Mouse (Mus musculus) forebrain, embryonic 15.5 days (tissue): ENCODE measurements around the gene Alg5. TPM values are rescaled to one million over a fixed set of nuclear protein-coding genes. Genes with fewer than 3 reads are reported as not detected.

Experiments used
- ATAC-seq: fragments of 200-750 bp; cut with Nextera tagmentation; replicated peaks from 2 replicates; pipeline ENCODE4 v1.8.0; 2017; ENCODE audit warnings: mild to moderate bottlenecking, moderate TSS enrichment, moderate library complexity
- H3K27ac ChIP-seq: fragments of 300-500 bp; sonication (generic); replicated peaks from 2 replicates; pipeline ENCODE4 v1.5.1; 2015; ENCODE audit warnings: mild to moderate bottlenecking, inconsistent platforms
- H3K27me3 ChIP-seq: fragments of 300-500 bp; sonication (generic); 2 replicates; pipeline ENCODE4 v1.6.1; 2015; ENCODE audit warnings: inconsistent platforms
- H3K36me3 ChIP-seq: fragments of 300-500 bp; sonication (generic); 2 replicates; pipeline ENCODE4 v1.6.1; 2015; ENCODE audit warnings: mild to moderate bottlenecking, inconsistent platforms
- H3K4me1 ChIP-seq: fragments of 300-500 bp; sonication (generic); 2 replicates; pipeline ENCODE4 v1.6.1; 2015; ENCODE audit warnings: inconsistent platforms
- H3K4me2 ChIP-seq: fragments of 300-500 bp; sonication (generic); replicated peaks from 2 replicates; pipeline ENCODE4 v1.6.1; 2015; ENCODE audit warnings: mild to moderate bottlenecking, inconsistent platforms
- H3K4me3 ChIP-seq: fragments of 300-500 bp; sonication (generic); 2 replicates; pipeline ENCODE4 v1.5.1; 2015; ENCODE audit warnings: mild to moderate bottlenecking, inconsistent platforms
- H3K9ac ChIP-seq: fragments of 300-500 bp; sonication (generic); replicated peaks from 2 replicates; pipeline ENCODE4 v1.6.1; 2015; ENCODE audit warnings: mild to moderate bottlenecking, inconsistent platforms
- H3K9me3 ChIP-seq: fragments of 300-500 bp; sonication (generic); 2 replicates; pipeline ENCODE4 v1.6.1; 2016; ENCODE audit warnings: inconsistent platforms
- WGBS: fragments of 180-500 bp; shearing (Covaris S2); methylation state at CpG from one replicate; pipeline ENCODE4 v1.1.7; 2015; ENCODE audit warnings: mixed read lengths; 5-methylcytosine and 5-hydroxymethylcytosine counted together
- polyA plus RNA-seq: library from polyadenylated mRNA; unstranded; fragments of >200 nt; fragmentation: Nextera tagmentation; extraction: Ambion mirVana; gene quantifications from 2 replicates; pipeline ENCODE4 v1.2.1, GENCODE M21; 2015

The Alg5 gene
- polyA plus RNA-seq, 1 experiment from 2014 or later, result 51.6 TPM

- H3K9me3 ChIP-seq, result no peaks in the 10 kb centered on the region
- H3K36me3 ChIP-seq, result peaks cover 49% of the 10 kb centered on the region
- no peak overlapping the region for H3K4me2 ChIP-seq
- 90% methylated on average over 10 of the region's 10 CpGs for WGBS
- ATAC-seq, result no peak
- no peak overlapping the region for H3K27ac ChIP-seq
- H3K27me3 ChIP-seq, result no peaks in the 10 kb centered on the region
- no peak overlapping the region for H3K4me3 ChIP-seq
- no peak overlapping the region for H3K9ac ChIP-seq
- H3K4me1 ChIP-seq, result no peaks in the 10 kb centered on the region
These were observed 11.4 kb upstream of the Alg5 start for GRCm38 (mm10) chr3:54723741-54724500.

DNA sequence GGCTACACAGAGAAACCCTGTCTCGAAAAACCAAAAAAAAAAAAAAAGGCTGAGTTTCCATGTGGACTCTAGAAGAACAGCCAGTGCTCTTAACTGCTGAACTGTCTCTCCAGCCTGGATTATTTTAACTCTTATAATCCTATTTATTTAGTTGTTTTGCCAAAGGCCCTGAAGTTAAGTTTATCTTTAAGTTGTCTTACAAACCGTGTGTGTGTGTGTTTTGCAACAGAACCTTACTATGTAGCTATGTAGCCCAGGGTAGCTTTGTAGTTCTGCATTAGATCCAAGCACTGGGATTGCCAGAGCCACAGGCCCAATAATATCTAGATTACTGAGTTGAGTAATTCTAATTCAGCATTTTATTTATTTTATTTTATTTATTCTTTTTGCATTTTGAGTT, 10.0 kb upstream of the Alg5 start:
- no peak overlapping the region for H3K27ac ChIP-seq
- no peak overlapping the region for H3K9ac ChIP-seq
- no peak for ATAC-seq
- no peaks in the 10 kb centered on the region for H3K4me1 ChIP-seq
- no peak overlapping the region for H3K4me2 ChIP-seq
- peaks cover 58% of the 10 kb centered on the region for H3K36me3 ChIP-seq
- H3K4me3 ChIP-seq, result no peak overlapping the region
- no peaks in the 10 kb centered on the region for H3K9me3 ChIP-seq
- H3K27me3 ChIP-seq, result no peaks in the 10 kb centered on the region
- WGBS, result 90% methylated on average over 2 of the region's 2 CpGs

DNA sequence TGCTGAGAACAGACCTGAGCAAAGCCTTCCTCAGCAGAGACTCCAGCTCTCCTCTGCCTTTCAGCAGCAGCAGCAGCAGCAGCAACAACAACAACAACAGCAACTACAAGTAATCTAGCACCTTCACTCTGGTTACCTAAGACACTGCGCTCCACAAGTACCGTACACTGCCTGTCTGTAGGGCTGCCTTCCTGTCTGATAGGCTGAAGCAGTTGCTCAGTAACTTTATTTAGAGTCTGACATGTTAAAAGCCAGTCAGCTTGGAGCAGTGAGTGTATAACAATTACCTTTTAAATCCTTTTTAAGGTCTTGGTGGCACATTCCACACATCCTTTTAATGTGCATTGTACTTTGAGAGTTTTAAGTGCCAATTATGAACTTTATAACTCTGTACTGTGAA, 7.8 kb upstream of the Alg5 start:
- Histone ChIP-seq H3K27ac (no peak overlapping the region), H3K36me3 (peaks cover 69% of the 10 kb centered on the region), H3K9ac (no peak overlapping the region), H3K27me3 (no peaks in the 10 kb centered on the region), H3K4me3 (no peak overlapping the region), H3K9me3 (no peaks in the 10 kb centered on the region), H3K4me1 (0 out of 2 replicates have a peak, but pooled peaks cover under 1% of the 10 kb centered on the region), H3K4me2 (no peak overlapping the region)
- ATAC-seq, result no peak
- WGBS, result 93% methylated on average over 2 of the region's 2 CpGs

DNA sequence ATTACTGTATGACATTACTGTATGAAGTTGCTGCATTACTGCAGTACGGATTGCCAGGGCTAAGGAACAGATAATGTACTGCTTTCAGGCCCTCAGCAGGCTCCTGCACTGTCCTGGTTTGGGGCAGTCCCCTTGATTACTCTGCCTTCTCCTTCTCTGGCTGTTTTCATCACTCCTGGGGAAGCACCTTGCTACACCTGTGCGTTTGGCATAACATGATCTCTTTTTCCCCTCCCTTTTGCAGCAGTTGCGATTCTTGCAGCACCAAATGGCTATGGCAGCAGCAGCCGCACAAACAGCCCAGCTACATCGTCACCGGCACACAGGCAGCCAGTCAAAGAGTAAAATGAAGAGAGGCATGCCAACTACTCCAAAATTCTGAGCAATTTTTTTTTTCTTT, 7.2 kb upstream of the Alg5 start:
- Histone ChIP-seq H3K4me3 (no peak overlapping the region), H3K4me1 (peaks cover 5% of the 10 kb centered on the region), H3K36me3 (peaks cover 73% of the 10 kb centered on the region), H3K27ac (no peak overlapping the region), H3K9me3 (no peaks in the 10 kb centered on the region), H3K4me2 (no peak overlapping the region), H3K27me3 (no peaks in the 10 kb centered on the region), H3K9ac (no peak overlapping the region)
- no peak for ATAC-seq
- 91% methylated on average over 6 of the region's 6 CpGs for WGBS

GRCm38 (mm10) chr3:54731626-54732150, 3.7 kb upstream of the Alg5 start:
- Histone ChIP-seq H3K4me3 (no peak overlapping the region), H3K4me1 (peaks cover 22% of the 10 kb centered on the region), H3K27ac (no peak overlapping the region), H3K4me2 (no peak overlapping the region), H3K9ac (no peak overlapping the region), H3K27me3 (no peaks in the 10 kb centered on the region), H3K36me3 (peaks cover 61% of the 10 kb centered on the region), H3K9me3 (no peaks in the 10 kb centered on the region)
- 90% methylated on average over 8 of the region's 8 CpGs for WGBS
- ATAC-seq, result no peak

GRCm38 (mm10) chr3:54732371-54732770, 3.0 kb upstream of the Alg5 start:
- no peak for ATAC-seq
- Histone ChIP-seq H3K9ac (no peak overlapping the region), H3K9me3 (no peaks in the 10 kb centered on the region), H3K27ac (no peak overlapping the region), H3K4me1 (peaks cover 22% of the 10 kb centered on the region), H3K27me3 (no peaks in the 10 kb centered on the region), H3K4me2 (no peak overlapping the region), H3K4me3 (no peak overlapping the region), H3K36me3 (peaks cover 54% of the 10 kb centered on the region)
- WGBS, result 95% methylated on average over 4 of the region's 4 CpGs

DNA sequence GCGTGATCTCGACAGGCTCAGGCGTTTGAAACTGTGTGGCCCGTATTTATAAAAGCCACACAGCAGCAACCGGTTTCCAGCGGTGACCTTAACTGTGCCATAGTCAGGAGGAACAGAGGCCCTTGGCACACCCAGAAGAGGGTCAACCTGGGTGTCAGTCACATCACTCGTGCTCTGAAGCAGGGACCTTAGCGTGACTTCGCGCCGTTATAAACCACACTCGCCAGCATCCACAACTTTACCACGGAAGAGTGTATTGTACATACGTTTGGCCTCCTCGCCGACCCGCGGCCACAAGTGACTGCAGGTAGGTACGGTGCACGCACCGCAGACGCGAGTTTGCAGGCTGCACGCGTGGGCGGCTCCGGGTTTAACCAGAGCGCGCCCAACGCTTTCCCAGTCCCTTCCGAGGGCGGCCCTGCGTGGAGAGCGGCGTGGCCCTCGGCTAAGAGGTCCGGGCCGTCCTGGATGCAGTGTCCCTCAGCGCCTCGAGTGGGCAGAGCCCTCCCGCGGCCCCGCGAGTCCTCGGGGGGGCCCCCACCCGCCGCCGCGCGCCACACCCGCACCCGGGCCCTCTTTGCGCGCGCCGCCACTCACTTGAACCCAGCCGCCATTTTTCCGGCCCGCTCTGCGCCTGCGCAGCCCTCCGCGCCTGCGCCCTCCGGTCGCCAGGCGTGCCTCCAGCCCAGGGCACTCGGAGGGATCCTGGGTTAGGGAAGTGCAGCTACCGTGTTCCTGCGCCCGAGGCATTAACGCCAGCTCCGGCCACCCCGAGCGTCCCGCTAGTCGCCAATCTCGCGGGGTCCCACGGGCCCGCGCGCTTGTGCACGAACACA, 710 bp upstream of the Alg5 start:
- Histone ChIP-seq H3K4me3 (peak overlapping the region; percentile 66), H3K4me1 (peaks cover 22% of the 10 kb centered on the region), H3K27ac (peak overlapping the region; percentile 98), H3K9me3 (no peaks in the 10 kb centered on the region), H3K36me3 (peaks cover 36% of the 10 kb centered on the region), H3K27me3 (no peaks in the 10 kb centered on the region), H3K9ac (peak overlapping the region; percentile 95), H3K4me2 (peak overlapping the region; percentile 55)
- WGBS, result under 1% methylated on average over 81 of the region's 84 CpGs
- peak; percentile 96 for ATAC-seq

DNA sequence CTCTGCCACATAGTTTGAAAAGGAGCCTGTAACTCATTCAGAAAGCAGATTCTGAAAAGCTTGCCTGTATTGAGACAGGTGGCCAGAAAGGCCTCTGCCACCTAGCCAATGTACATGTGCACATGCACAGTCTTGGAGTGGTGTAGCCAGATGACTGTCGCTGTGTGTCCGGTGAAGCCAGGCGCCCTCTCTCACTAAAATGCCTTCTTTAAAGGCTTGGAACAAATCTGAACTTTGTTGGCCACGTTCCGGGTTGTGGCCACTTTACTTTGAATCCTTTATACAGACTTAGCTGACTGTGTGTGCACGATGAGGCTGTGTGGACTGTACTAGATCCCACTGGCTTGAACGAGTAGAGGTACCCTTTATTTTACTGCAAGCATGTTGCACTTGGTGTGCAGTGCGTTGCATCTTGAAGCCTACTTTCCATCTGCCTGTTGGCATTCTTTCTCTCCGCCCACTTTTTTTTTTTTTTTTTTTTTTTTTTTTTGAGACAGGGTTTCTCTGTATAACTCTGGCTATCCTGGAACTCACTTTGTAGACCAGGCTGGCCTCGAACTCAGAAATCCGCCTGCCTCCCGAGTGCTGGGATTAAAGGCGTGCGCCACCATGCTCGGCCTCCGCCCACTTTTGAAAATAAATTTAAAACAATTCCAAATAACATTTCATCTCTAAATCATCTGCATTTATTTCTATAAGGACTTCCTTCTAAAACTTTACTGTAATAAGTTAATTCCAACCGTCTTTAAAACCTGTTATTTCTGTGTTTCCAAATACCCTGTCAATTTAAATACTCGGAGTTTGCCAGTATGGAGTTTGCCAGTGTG, 975 bp downstream of the Alg5 start:
- 53% methylated on average over 18 of the region's 18 CpGs for WGBS
- Histone ChIP-seq H3K9me3 (no peaks in the 10 kb centered on the region), H3K27ac (peak overlapping the region; percentile 98), H3K4me2 (peak overlapping the region; percentile 55), H3K4me1 (peaks cover 22% of the 10 kb centered on the region), H3K36me3 (peaks cover 32% of the 10 kb centered on the region), H3K4me3 (peak overlapping the region; percentile 66), H3K9ac (peak overlapping the region; percentile 95), H3K27me3 (no peaks in the 10 kb centered on the region)
- ATAC-seq, result no peak

- Histone ChIP-seq H3K27ac (no peak overlapping the region), H3K27me3 (no peaks in the 10 kb centered on the region), H3K36me3 (peaks cover 32% of the 10 kb centered on the region), H3K9me3 (no peaks in the 10 kb centered on the region), H3K4me2 (no peak overlapping the region), H3K4me1 (peaks cover 22% of the 10 kb centered on the region), H3K9ac (no peak overlapping the region), H3K4me3 (no peak overlapping the region)
- ATAC-seq, result no peak
- 97% methylated on average over 8 of the region's 8 CpGs for WGBS
These were observed 2.0 kb downstream of the Alg5 start for GRCm38 (mm10) chr3:54737317-54737716.

DNA sequence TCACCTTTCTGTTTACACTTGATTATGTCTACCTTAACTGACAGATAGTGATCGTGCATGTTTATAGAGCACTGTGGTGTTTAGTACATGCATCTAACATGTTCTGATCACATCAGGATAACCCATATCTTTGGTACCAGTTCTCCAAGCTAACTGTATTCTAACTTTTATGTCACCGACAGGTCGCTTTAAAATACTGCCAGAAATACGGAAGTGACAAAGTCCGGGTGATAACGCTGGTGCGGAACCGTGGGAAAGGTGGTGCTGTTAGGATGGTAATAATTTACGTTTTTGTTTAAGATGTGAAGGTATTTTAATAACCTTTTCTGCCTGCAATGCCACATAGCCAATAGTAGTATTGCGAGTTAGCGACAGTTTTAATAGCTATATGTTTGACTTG, 6.6 kb downstream of the Alg5 start:
- H3K9ac ChIP-seq, result no peak overlapping the region
- no peak overlapping the region for H3K27ac ChIP-seq
- no peaks in the 10 kb centered on the region for H3K4me1 ChIP-seq
- H3K36me3 ChIP-seq, result peaks cover 72% of the 10 kb centered on the region
- no peaks in the 10 kb centered on the region for H3K27me3 ChIP-seq
- no peak for ATAC-seq
- 96% methylated on average over 11 of the region's 11 CpGs for WGBS
- no peaks in the 10 kb centered on the region for H3K9me3 ChIP-seq
- no peak overlapping the region for H3K4me2 ChIP-seq
- H3K4me3 ChIP-seq, result no peak overlapping the region

DNA sequence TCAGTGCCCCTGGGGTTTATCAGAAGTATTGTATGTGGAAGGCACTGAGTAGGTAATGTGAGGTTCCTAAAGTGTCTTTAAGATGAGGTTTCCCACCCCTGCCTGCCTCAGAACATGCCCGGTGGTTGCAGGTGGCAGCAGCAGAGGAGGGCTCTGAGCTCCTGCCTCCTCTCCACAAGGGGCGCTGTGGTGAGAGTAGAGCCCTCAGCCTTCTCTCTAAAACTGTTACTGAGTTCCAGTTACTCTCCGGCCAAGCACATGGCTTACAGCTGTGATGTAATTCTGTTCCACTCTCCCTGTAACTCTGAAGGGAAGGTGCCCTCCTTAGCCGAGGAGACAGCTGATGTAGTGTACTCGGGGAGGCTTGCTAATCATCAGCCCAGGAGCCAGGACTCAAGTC, 10.5 kb downstream of the Alg5 start:
- no peak for ATAC-seq
- H3K27ac ChIP-seq, result no peak overlapping the region
- H3K36me3 ChIP-seq, result peaks cover 95% of the 10 kb centered on the region
- no peaks in the 10 kb centered on the region for H3K27me3 ChIP-seq
- H3K4me1 ChIP-seq, result no peaks in the 10 kb centered on the region
- no peak overlapping the region for H3K4me3 ChIP-seq
- no peaks in the 10 kb centered on the region for H3K9me3 ChIP-seq
- 60% methylated on average over 5 of the region's 5 CpGs for WGBS
- H3K4me2 ChIP-seq, result no peak overlapping the region
- H3K9ac ChIP-seq, result no peak overlapping the region
